ENCODE assay signal across 9 mouse cellular contexts in genomic region chr10:81168087-81168431, GRCm38 (mm10). TPM values are rescaled to one million over a fixed set of nuclear protein-coding genes. Genes with fewer than 3 reads are reported as not detected.
DNase-seq lines count a peak whose midpoint lies in the region; ATAC-seq and TF ChIP-seq lines count a peak whose summit lies in the region.
"Had no signal": no experiment of that assay in that cellular context is flagged by ENCODE, and none has a peak within 500 bp of the region (broad histone marks: within the 10 kb centered on the region; RNA-seq: fewer than 3 reads in every experiment).

No protein-coding gene starts in this region.

- H3K4me3 ChIP-seq in thymus, adult 2 months (ENCODE audit: control insufficient read depth, insufficient read depth, low read length), result peak overlapping the region; percentile 19
- H3K4me3 ChIP-seq in limb, embryonic 12.5 days (replicated peaks), result peak overlapping the region; percentile 93
- H3K4me3 ChIP-seq in neural tube, embryonic 13.5 days, result peak overlapping the region; percentile 94

- H3K9ac ChIP-seq in limb, embryonic 12.5 days (replicated peaks), result peak overlapping the region; percentile 42; the same call in 1 of the 2 replicates
- peak overlapping the region; percentile 73 for H3K9ac ChIP-seq in neural tube, embryonic 13.5 days

- TF ChIP-seq CTCF in thymus, adult 2 months (IDR thresholded peaks at IDR 0.05; ENCODE audit: borderline replicate concordance, control insufficient read depth, extremely low read depth, insufficient read depth, low read length, poor library complexity), result no peak

- peaks cover 15% of the 10 kb centered on the region for H3K4me1 ChIP-seq in thymus, adult 2 months (replicated peaks; ENCODE audit: control insufficient read depth, insufficient read depth, low read length)
- peaks cover 23% of the 10 kb centered on the region for H3K4me1 ChIP-seq in limb, embryonic 12.5 days (replicated peaks)
- H3K4me1 ChIP-seq in neural tube, embryonic 13.5 days (replicated peaks), result peaks cover 38% of the 10 kb centered on the region

- DNase-seq in cerebellum, postnatal 14 days, result no peak
- DNase-seq in thymus, adult 2 months, result no peak
- DNase-seq in thymus, postnatal 36 days, result no peak
- no peak for DNase-seq in left cerebral cortex, postnatal 25 days (ENCODE audit: low spot score in 2 of 2)
- no peak for DNase-seq in urinary bladder, postnatal 10 days (ENCODE audit: low spot score)

- H3K4me2 ChIP-seq in limb, embryonic 12.5 days, result peak overlapping the region; percentile 76
- peak overlapping the region; percentile 68 for H3K4me2 ChIP-seq in neural tube, embryonic 13.5 days

- no peak for TF ChIP-seq POLR2A in thymus, adult 2 months (IDR thresholded peaks at IDR 0.05; ENCODE audit: control insufficient read depth, extremely low read depth, insufficient read depth, low read length, poor library complexity)

- H3K36me3 ChIP-seq in thymus, adult 2 months (ENCODE audit: control insufficient read depth, insufficient read depth, low read length), result no peaks in the 10 kb centered on the region
- peaks cover 26% of the 10 kb centered on the region for H3K36me3 ChIP-seq in limb, embryonic 12.5 days
- H3K36me3 ChIP-seq in neural tube, embryonic 13.5 days, result peaks cover 18% of the 10 kb centered on the region

- H3K27ac ChIP-seq in thymus, adult 2 months (ENCODE audit: control insufficient read depth, insufficient read depth, low read length), result peak overlapping the region; percentile 88
- H3K27ac ChIP-seq in limb, embryonic 12.5 days, result peak overlapping the region; percentile 84
- H3K27ac ChIP-seq in neural tube, embryonic 13.5 days (replicated peaks), result peak overlapping the region; percentile 83

- H3K9me3 ChIP-seq in limb, embryonic 12.5 days, result no peaks in the 10 kb centered on the region
- no peaks in the 10 kb centered on the region for H3K9me3 ChIP-seq in neural tube, embryonic 13.5 days

- ATAC-seq in cerebellum, adult (ENCODE audit: insufficient number of reproducible peaks, low FRiP score, low TSS enrichment), result peak; percentile 33; the same call in 1 of the 2 replicates
- peak; percentile 52 for ATAC-seq in limb, embryonic 12.5 days (ENCODE audit: insufficient number of reproducible peaks, insufficient read depth, low FRiP score, low TSS enrichment, low read depth)
- peak; percentile 66 for ATAC-seq in neural tube, embryonic 13.5 days (ENCODE audit: low read depth)

- intact Hi-C loops in left cerebral cortex, postnatal 25 days (cut with DNase I), result no loop called here

- no peaks in the 10 kb centered on the region for H3K27me3 ChIP-seq in thymus, adult 2 months (ENCODE audit: control insufficient read depth, insufficient read depth, low read length)
- no peaks in the 10 kb centered on the region for H3K27me3 ChIP-seq in limb, embryonic 12.5 days
- H3K27me3 ChIP-seq in neural tube, embryonic 13.5 days, result no peaks in the 10 kb centered on the region

- 2% methylated on average over 5 of the region's 5 CpGs for WGBS in thymus, adult 2 months
- WGBS in limb, embryonic 12.5 days, result 7% methylated on average over 5 of the region's 5 CpGs
- WGBS in neural tube, embryonic 13.5 days, result 11% methylated on average over 5 of the region's 5 CpGs

RNA-seq across cellular contexts. Expression of gene Pias4, which starts 0.3 kb away (rescaled TPM):
- 67.6 and 72.9 TPM in 2 replicates for polyA plus RNA-seq in thymus, adult 2 months (2012; rRNA removed)
- 57.7 and 62.1 TPM in 2 replicates for polyA plus RNA-seq in limb, embryonic 12.5 days (2016; fragmentation: Nextera tagmentation; extraction: Ambion mirVana)
- 60.0 and 77.5 TPM in 2 replicates for polyA plus RNA-seq in neural tube, embryonic 13.5 days (2015; fragmentation: Nextera tagmentation; extraction: Ambion mirVana)
- total RNA-seq in left cerebral cortex, postnatal 25 days (2021), result 10 to 100 TPM; 26.6 to 28.7 TPM

RNA-seq across cellular contexts. Expression of gene Eef2, which starts 8.4 kb away (rescaled TPM):
- 2,100 and 2,369 TPM in 2 replicates for polyA plus RNA-seq in thymus, adult 2 months (2012; rRNA removed)
- 524 and 544 TPM in 2 replicates for polyA plus RNA-seq in limb, embryonic 12.5 days (2016; fragmentation: Nextera tagmentation; extraction: Ambion mirVana)
- 532 and 537 TPM in 2 replicates for polyA plus RNA-seq in neural tube, embryonic 13.5 days (2015; fragmentation: Nextera tagmentation; extraction: Ambion mirVana)
- 100 to 1,000 TPM; 854 to 872 TPM for total RNA-seq in left cerebral cortex, postnatal 25 days (2021)

RNA-seq across cellular contexts. Expression of gene Dapk3, which starts 14.7 kb away (rescaled TPM):
- 95.9 and 103 TPM in 2 replicates for polyA plus RNA-seq in thymus, adult 2 months (2012; rRNA removed)
- polyA plus RNA-seq in limb, embryonic 12.5 days (2016; fragmentation: Nextera tagmentation; extraction: Ambion mirVana), result 64.2 and 65.7 TPM in 2 replicates
- polyA plus RNA-seq in neural tube, embryonic 13.5 days (2015; fragmentation: Nextera tagmentation; extraction: Ambion mirVana), result 79.1 and 80.9 TPM in 2 replicates
- 10 to 100 TPM; 71.3 to 77.7 TPM for total RNA-seq in left cerebral cortex, postnatal 25 days (2021)

RNA-seq across cellular contexts. Expression of gene 4930442H23Rik, which starts 15.6 kb away (rescaled TPM):
- not detected in 2 replicates for polyA plus RNA-seq in thymus, adult 2 months (2012; rRNA removed)
- polyA plus RNA-seq in limb, embryonic 12.5 days (2016; fragmentation: Nextera tagmentation; extraction: Ambion mirVana), result not detected in 2 replicates
- polyA plus RNA-seq in neural tube, embryonic 13.5 days (2015; fragmentation: Nextera tagmentation; extraction: Ambion mirVana), result not detected in 2 replicates
- not detected for total RNA-seq in left cerebral cortex, postnatal 25 days (2021)
- total RNA-seq: gastrocnemius, postnatal 4 days had no signal

RNA-seq across cellular contexts. Expression of gene Zbtb7a, which starts 33.0 kb away (rescaled TPM):
- 66.0 and 87.5 TPM in 2 replicates for polyA plus RNA-seq in thymus, adult 2 months (2012; rRNA removed)
- polyA plus RNA-seq in limb, embryonic 12.5 days (2016; fragmentation: Nextera tagmentation; extraction: Ambion mirVana), result 19.0 and 19.7 TPM in 2 replicates
- 12.2 and 14.9 TPM in 2 replicates for polyA plus RNA-seq in neural tube, embryonic 13.5 days (2015; fragmentation: Nextera tagmentation; extraction: Ambion mirVana)
- total RNA-seq in left cerebral cortex, postnatal 25 days (2021), result 100 to 1,000 TPM; 114 TPM

Comparison
In these comparisons a context has a peak if more than half of its experiments do, and no peak if none do; other contexts are left out.
1. H3K4me3 ChIP-seq: peak in every context shown above with its lines; median percentile 94 in neural tube, embryonic 13.5 days; 93 in limb, embryonic 12.5 days; 19 in thymus, adult 2 months.